Comparison of ENCODE assay signal across 8 mouse cellular contexts in genomic region chr10:30810247-30810966, GRCm38 (mm10). TPM values are rescaled to one million over a fixed set of nuclear protein-coding genes. Genes with fewer than 3 reads are reported as not detected.
DNase-seq lines count a peak whose midpoint lies in the region; ATAC-seq and TF ChIP-seq lines count a peak whose summit lies in the region.

No protein-coding gene starts in this region.

- WGBS in forebrain, embryonic 15.5 days, result 27% methylated on average over 9 of the region's 9 CpGs
- 11% methylated on average over 9 of the region's 9 CpGs for WGBS in lung, adult 2 months

- no peaks in the 10 kb centered on the region for H3K36me3 ChIP-seq in forebrain, embryonic 15.5 days

- peak overlapping the region; percentile 56 for H3K9ac ChIP-seq in forebrain, embryonic 15.5 days (replicated peaks)

- peak; percentile 67 for ATAC-seq in forebrain, embryonic 15.5 days (replicated peaks)
- peak; percentile 48 for ATAC-seq in inflammation-experienced regulatory T-cells, adult 6 months

- H3K9me3 ChIP-seq in forebrain, embryonic 15.5 days, result no peaks in the 10 kb centered on the region

- peak; percentile 3 to 13 for DNase-seq in gastrocnemius, adult 8-10 months (ENCODE audit: low spot score in 2 of 2)
- DNase-seq in gastrocnemius, postnatal 10 days, result no peak
- peak; percentile 51 for DNase-seq in cerebellum, adult 11-12 months
- peak; percentile 28 for DNase-seq in lung, adult 2 months
- peak; percentile 72 for DNase-seq in skeletal muscle tissue, adult 2 months (ENCODE audit: low read depth, low spot score)
- DNase-seq in urinary bladder, adult 2 months (ENCODE audit: low spot score), result no peak

- peak overlapping the region; percentile 47 for H3K4me3 ChIP-seq in forebrain, embryonic 15.5 days
- H3K4me3 ChIP-seq in lung, adult 2 months (replicated peaks; ENCODE audit: extremely low read depth, low read depth, low read length), result peak overlapping the region; percentile 48

- no peak for TF ChIP-seq POLR2A in lung, adult 2 months (IDR thresholded peaks at IDR 0.05; ENCODE audit: borderline replicate concordance, extremely low read depth, low read depth, low read length)

- H3K4me1 ChIP-seq in forebrain, embryonic 15.5 days, result peaks cover 4% of the 10 kb centered on the region; the same call in 1 of the 2 replicates
- peaks cover 3% of the 10 kb centered on the region for H3K4me1 ChIP-seq in lung, adult 2 months (ENCODE audit: control insufficient read depth, insufficient read depth, low read length)

- TF ChIP-seq CTCF in lung, adult 2 months (IDR thresholded peaks at IDR 0.05; ENCODE audit: insufficient read depth, low read length), result no peak

- H3K27ac ChIP-seq in forebrain, embryonic 15.5 days (replicated peaks), result peak overlapping the region; percentile 64

- H3K4me2 ChIP-seq in forebrain, embryonic 15.5 days (replicated peaks), result peak overlapping the region; percentile 39

- no peaks in the 10 kb centered on the region for H3K27me3 ChIP-seq in forebrain, embryonic 15.5 days

RNA-seq across cellular contexts. Expression of gene Ncoa7, which starts 7.3 kb away (rescaled TPM):
- total RNA-seq in gastrocnemius, adult 8-10 months (2022), result 1 to 10 TPM; 1.1 to 2.3 (median 1.7) TPM
- total RNA-seq in gastrocnemius, postnatal 10 days (2021), result 1 to 10 TPM; 5.6 to 9.6 TPM
- 13.4 and 13.7 TPM in 2 replicates for polyA plus RNA-seq in forebrain, embryonic 15.5 days (2015; fragmentation: Nextera tagmentation; extraction: Ambion mirVana)
- polyA plus RNA-seq in inflammation-experienced regulatory T-cells, adult 6 months (2017; shearing (Covaris generic)), result 100 to 1,000 TPM in 1 of 3 experiments, 10 to 100 TPM in 2; 28.3 to 108 (median 83.7) TPM
- 4.0 and 4.6 TPM in 2 replicates for polyA plus RNA-seq in lung, adult 2 months (2012; rRNA removed)
- 17.8 and 19.1 TPM in 2 replicates for polyA plus RNA-seq in urinary bladder, adult 2 months (2012; rRNA removed)

RNA-seq across cellular contexts. Expression of gene Hey2, which starts 32.2 kb away (rescaled TPM):
- total RNA-seq in gastrocnemius, adult 8-10 months (2022), result under 1 TPM; 0.11 to 0.51 (median 0.47) TPM
- total RNA-seq in gastrocnemius, postnatal 10 days (2021), result 1 to 10 TPM in 1 of 2 experiments, under 1 TPM in 1; 0.89 to 1.6 TPM
- 3.0 and 3.6 TPM in 2 replicates for polyA plus RNA-seq in forebrain, embryonic 15.5 days (2015; fragmentation: Nextera tagmentation; extraction: Ambion mirVana)
- polyA plus RNA-seq in inflammation-experienced regulatory T-cells, adult 6 months (2017; shearing (Covaris generic)), result under 1 TPM in 1 of 3 experiments, not detected in 2; 0.26 TPM
- polyA plus RNA-seq in lung, adult 2 months (2012; rRNA removed), result 7.3 and 8.5 TPM in 2 replicates
- polyA plus RNA-seq in urinary bladder, adult 2 months (2012; rRNA removed), result 2.4 TPM in 2 replicates

Comparison
In these comparisons a context has a peak if more than half of its experiments do, and no peak if none do; other contexts are left out.
1. DNase-seq: peak in gastrocnemius, adult 8-10 months (2 of 2), cerebellum, adult 11-12 months (single experiment), lung, adult 2 months (single experiment) and skeletal muscle tissue, adult 2 months (single experiment); none in gastrocnemius, postnatal 10 days (single experiment) and urinary bladder, adult 2 months (single experiment).